Mouse (Mus musculus): ENCODE measurements at regions not wholly inside any gene's neighbourhood (a gene's known extent, or its start where the extent isn't known, plus 50 kb on each side); places are given as distances from the start of the nearest gene placed in this dataset.
"Not testable (repeated sequence)": the region's sequence is repeated elsewhere in the genome, so short reads cannot be mapped to it uniquely, and the experiment has no call there.

DNA sequence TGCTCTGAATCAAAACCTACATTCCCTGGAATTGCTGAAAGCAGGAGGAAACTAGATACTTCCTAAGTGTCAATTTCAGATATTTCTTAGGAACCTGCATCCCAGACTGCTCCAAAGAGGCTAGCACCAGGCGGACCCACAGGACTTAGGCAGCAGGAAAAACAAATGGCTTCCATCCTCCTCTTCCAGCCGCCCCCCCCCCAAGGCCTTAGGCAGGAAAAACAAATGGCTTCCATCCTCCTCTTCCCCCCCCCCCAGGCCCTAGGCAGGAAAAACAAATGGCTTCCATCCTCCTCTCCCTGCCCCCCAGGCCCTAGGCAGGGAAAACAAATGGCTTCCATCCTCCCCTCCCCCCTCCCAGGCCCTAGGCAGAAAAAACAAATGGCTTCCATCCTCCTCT, 64.5 kb upstream of the Nap1l2 start:
- DNase-seq (ENCODE audit: low spot score in 2 of 2): no peak

DNA sequence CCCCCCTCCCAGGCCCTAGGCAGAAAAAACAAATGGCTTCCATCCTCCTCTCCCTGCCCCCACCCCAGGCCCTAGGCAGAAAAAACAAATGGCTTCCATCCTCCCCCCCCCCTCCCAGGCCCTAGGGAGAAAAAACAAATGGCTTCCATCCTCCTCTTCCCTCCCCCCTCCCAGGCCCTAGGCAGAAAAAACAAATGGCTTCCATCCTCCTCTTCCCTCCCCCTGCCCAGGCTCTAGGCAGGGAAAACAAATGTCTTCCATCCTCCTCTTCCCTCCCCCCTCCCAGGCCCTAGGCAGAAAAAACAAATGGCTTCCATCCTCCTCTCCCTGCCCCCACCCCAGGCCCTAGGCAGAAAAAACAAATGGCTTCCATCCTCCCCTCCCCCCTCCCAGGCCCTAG, 65.0 kb upstream of the Nap1l2 start:
- not testable (repeated sequence) for DNase-seq (ENCODE audit: low spot score in 2 of 2)

DNA sequence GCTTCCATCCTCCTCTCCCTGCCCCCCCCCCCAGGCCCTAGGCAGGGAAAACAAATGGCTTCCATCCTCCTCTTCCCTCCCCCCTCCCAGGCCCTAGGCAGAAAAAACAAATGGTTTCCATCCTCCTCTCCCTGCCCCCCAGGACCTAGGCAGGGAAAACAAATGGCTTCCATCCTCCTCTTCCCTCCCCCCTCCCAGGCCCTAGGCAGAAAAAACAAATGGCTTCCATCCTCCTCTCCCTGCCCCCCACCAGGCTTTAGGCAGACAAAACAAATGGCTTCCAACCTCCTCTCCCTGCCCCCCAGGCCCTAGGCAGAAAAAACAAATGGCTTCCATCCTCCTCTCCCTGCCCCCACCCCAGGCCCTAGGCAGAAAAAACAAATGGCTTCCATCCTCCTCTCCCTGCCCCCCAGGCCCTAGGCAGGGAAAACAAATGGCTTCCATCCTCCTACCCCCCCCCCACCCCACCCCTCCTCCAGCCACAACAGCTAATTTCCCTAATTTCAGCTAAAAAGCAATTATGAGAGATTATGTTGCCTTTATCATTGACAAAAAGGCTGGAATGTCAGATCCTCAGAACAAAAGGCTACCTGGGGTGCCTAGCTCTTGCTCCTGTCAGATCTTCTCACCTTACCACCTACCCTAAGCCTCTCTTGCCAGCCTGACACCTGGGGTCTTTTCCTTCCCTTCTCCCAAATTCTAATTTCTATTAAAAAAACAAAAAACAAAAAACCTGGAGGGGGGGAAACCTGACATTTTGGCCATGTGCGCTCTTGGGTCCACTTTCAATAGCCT, 65.8 kb upstream of the Nap1l2 start:
- not testable (repeated sequence) for DNase-seq (ENCODE audit: low spot score in 2 of 2)

DNA sequence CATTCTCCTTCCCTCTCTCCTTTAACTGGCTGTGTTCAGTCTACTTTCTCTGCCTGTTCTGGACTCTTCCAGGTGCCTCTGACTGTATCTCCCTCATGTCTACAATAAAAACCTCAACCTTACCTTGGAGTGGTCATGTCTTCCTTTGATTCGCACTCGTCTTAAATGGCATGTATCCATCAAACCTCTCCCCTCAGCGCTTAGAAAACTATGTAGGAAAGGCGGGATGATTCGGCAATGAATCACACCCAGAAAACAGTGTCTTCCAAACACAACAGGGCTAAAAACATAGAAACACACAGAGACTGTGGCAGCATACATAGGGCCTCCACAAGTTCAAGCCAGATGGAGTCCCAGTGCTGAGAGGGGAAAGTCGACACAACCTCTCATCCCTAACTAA, 66.4 kb upstream of the Nap1l2 start:
- no peak for DNase-seq (ENCODE audit: low spot score in 2 of 2)

DNA sequence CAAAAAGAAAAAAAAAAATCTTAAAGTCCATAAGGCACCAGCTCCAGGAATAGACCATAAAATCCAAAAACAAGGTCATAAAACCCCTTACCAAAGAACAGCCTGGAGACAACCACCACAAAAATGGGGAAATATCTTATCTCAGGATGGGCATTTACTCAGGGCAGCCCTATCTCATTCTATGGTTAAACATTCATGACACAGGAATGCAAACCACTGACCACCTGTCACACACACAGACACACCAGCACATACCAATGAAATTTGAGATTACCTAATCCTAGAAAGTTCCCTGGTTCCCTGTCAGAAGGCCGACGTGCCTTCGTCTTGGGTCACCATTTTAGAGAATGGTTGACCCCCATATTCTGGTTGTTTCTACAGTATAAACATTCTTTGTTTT, 66.3 kb upstream of the Cdx4 start:
- DNase-seq (ENCODE audit: low spot score in 2 of 2): no peak

- DNase-seq (ENCODE audit: low spot score in 2 of 2): peak in 1 of 2 experiments; percentile 54
Measured at GRCm38 (mm10) chrX:103259882-103260281, 61.3 kb upstream of the Cdx4 start.

Data from layer of hippocampus, postnatal 14 days (tissue).